Mouse (Mus musculus) embryonic facial prominence, embryonic 12.5 days (tissue): ENCODE data around the gene Bcar1. TPM values are rescaled to one million over a fixed set of nuclear protein-coding genes. Genes with fewer than 3 reads are reported as not detected.
A peak's percentile ranks its signal among the peaks of the same experiment; 100 is the strongest.

Source experiments
- ATAC-seq: fragments of 200-750 bp; cut with Nextera tagmentation; 2 replicates; pipeline ENCODE4 v1.8.0; 2017; ENCODE audit not compliant: insufficient number of reproducible peaks, insufficient read depth, low FRiP score, low TSS enrichment
- H3K27ac ChIP-seq: fragments of 300-500 bp; sonication (generic); 2 replicates; pipeline ENCODE4 v1.5.1; 2016; ENCODE audit warnings: mild to moderate bottlenecking
- H3K27me3 ChIP-seq: fragments of 300-500 bp; sonication (generic); 2 replicates; pipeline ENCODE4 v1.6.1; 2016; ENCODE audit warnings: mild to moderate bottlenecking, moderate library complexity
- H3K36me3 ChIP-seq: fragments of 300-500 bp; sonication (generic); 2 replicates; pipeline ENCODE4 v1.6.1; 2016; ENCODE audit warnings: mild to moderate bottlenecking
- H3K4me1 ChIP-seq: fragments of 300-500 bp; sonication (generic); 2 replicates; pipeline ENCODE4 v1.6.1; 2016
- H3K4me2 ChIP-seq: fragments of 300-500 bp; sonication (generic); replicated peaks from 2 replicates; pipeline ENCODE4 v1.6.1; 2016; ENCODE audit warnings: mild to moderate bottlenecking, moderate library complexity
- H3K4me3 ChIP-seq: fragments of 300-500 bp; sonication (generic); 2 replicates; pipeline ENCODE4 v1.5.1; 2016; ENCODE audit warnings: mild to moderate bottlenecking
- H3K9ac ChIP-seq: fragments of 300-500 bp; sonication (generic); 2 replicates; pipeline ENCODE4 v1.6.1; 2016; ENCODE audit warnings: mild to moderate bottlenecking, moderate library complexity
- H3K9me3 ChIP-seq: fragments of 300-500 bp; sonication (generic); 2 replicates; pipeline ENCODE4 v1.6.1; 2016; ENCODE audit warnings: mild to moderate bottlenecking, moderate library complexity
- WGBS: fragments of 180-500 bp; shearing (Covaris S2); methylation state at CpG from one replicate; pipeline ENCODE4 v1.1.7; 2016; 5-methylcytosine and 5-hydroxymethylcytosine counted together
- polyA plus RNA-seq: library from polyadenylated mRNA; unstranded; fragments of >200 nt; fragmentation: Nextera tagmentation; extraction: Ambion mirVana; gene quantifications from 2 replicates; pipeline ENCODE4 v1.2.1, GENCODE M21; 2016

Gene Bcar1
- polyA plus RNA-seq, 1 experiment from 2014 or later = 40.0 TPM

- Histone ChIP-seq H3K4me1 (peaks cover 38% of the 10 kb centered on the region), H3K4me3 (peak overlapping the region; percentile 15; the same call in 1 of the 2 replicates), H3K9me3 (no peaks in the 10 kb centered on the region), H3K27ac (no peak overlapping the region), H3K36me3 (no peaks in the 10 kb centered on the region), H3K9ac (peak overlapping the region; percentile 43; the same call in 1 of the 2 replicates), H3K27me3 (no peaks in the 10 kb centered on the region), H3K4me2 (peak overlapping the region; percentile 45)
- no peak for ATAC-seq
- WGBS = 4% methylated on average over 23 of the region's 23 CpGs
Measured at GRCm38 (mm10) chr8:111745591-111746418, 2.2 kb upstream of the Bcar1 start.

DNA sequence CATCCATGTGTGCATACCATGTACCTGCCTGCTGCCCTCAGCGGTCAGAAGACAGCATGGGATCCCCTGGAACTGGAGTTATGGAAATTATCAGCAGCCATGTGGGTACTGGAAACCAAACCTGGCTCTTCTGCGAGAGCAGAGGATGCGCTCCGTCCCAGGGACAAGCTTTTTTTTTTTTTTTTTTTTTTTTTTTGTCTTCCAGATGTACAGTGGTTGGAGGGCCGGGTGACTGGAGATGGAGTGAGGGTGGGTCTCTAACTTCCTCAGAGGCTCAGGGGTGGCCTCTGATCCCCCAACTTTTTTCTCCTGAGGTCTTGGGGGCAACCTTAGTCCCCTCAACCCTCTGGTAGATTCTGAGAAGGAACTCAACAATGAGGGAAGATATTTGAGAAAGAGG lies 1.5 kb upstream of the Bcar1 start:
- H3K27ac ChIP-seq = no peak overlapping the region
- no peak for ATAC-seq
- H3K9ac ChIP-seq = no peak overlapping the region
- H3K27me3 ChIP-seq = no peaks in the 10 kb centered on the region
- no peak overlapping the region for H3K4me3 ChIP-seq
- peak overlapping the region; percentile 45; the same call in 1 of the 2 replicates for H3K4me2 ChIP-seq
- WGBS = 55% methylated on average over 5 of the region's 5 CpGs
- H3K36me3 ChIP-seq = no peaks in the 10 kb centered on the region
- no peaks in the 10 kb centered on the region for H3K9me3 ChIP-seq
- peaks cover 45% of the 10 kb centered on the region for H3K4me1 ChIP-seq

DNA sequence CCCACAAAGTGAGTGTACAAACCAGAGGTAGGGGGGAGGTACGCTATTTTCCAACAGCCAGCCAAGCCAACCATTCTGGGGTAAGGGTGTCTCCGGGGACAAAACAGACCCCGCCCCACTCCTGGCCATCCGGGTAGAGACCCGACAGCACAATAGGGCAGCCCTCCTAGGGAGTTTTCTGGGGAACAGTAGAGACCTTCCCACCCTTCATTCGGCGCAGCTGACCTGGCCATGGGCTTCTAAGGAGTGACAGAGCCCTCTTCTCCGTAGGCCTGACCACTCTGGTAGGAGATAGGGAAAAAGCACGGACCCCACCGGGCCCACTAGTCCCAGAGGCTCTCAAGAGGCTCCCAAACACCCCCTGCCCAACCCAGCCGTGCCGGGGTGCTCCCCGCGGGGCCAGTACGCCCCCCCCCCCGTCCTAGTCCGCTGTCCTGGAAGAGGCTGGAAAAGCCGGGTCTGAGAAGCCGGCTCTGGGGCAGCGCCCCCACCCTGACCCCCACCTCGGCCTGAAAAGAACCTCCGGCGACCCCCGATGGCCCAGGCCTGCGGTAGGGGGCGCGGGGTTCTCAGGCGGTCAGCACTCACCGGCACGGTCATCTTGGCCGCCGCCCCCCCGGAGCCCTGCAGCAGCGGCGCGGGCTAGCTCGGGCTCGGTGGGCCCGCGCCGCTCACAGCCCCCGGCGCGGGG lies 363 bp downstream of the Bcar1 start:
- H3K4me3 ChIP-seq = peak overlapping the region; percentile 96
- ATAC-seq = 0 out of 2 replicates have a peak, but pooled peaks have one; percentile 22
- no peaks in the 10 kb centered on the region for H3K9me3 ChIP-seq
- peaks cover 59% of the 10 kb centered on the region for H3K4me1 ChIP-seq
- WGBS = under 1% methylated on average over 44 of the region's 44 CpGs
- peak overlapping the region; percentile 71 for H3K4me2 ChIP-seq
- no peaks in the 10 kb centered on the region for H3K36me3 ChIP-seq
- H3K27ac ChIP-seq = peak overlapping the region; percentile 82
- peak overlapping the region; percentile 95 for H3K9ac ChIP-seq
- H3K27me3 ChIP-seq = no peaks in the 10 kb centered on the region

DNA sequence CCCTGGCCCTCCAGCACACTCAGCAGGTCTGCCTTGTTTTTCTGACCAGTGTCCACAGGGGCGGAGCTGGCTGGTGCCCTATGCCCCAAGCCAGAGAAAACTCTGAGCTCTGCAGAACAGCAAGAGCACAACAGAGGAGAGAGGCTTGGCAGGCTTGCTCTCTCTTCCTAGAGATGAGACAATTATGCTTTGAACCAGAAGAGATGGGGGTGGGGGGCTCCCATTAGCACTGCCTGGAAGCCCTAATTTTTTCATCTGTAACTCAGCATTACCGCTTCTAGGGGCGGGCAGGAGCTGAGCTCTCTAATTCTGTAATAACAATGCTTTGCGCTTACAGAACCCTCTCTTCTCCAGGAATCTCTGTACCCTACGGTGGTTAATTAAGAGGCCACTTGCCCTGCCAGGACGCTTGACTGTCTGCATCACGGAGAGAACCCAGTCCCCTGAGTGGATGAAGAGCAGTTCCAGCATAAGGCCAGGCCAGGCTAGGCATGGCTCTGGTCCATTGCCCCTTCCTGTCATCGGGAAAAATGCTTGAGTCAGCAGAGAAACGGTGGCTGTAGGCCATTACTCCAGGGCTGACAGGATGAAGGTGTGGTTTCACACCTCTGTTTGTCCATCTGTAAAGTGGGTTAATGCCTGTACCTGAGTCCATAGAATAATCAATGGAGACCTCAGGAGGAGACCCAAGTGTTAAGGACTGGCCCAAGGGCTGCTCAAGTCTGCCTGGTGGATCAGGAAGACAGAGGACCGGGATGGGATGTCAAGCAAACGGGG lies 1.2 kb downstream of the Bcar1 start:
- no peak for ATAC-seq

DNA sequence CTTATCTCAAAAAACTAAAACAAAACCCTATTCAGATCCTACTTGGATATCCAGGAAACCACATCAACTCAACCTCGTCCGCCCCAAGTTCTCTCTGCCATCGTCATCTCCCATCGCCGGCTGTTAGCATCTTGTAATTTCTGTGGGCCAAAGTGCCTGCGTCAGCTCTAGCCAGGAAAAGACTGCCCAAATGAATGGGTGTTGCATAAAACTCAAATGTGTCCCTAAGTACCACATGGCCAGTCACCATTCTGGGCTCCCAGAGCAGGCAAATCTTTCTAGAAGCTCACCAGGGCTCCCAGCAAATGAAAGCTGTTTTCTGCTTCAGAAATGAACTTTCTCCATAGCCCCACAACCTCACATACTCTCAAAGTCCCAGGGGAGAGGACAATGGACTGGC lies 2.1 kb downstream of the Bcar1 start:
- H3K27ac ChIP-seq = peak overlapping the region; percentile 82; the same call in 1 of the 2 replicates

More for the DNA sequence above, 1.2 kb downstream of the Bcar1 start:
- Histone ChIP-seq H3K4me2 (peak overlapping the region; percentile 71), H3K4me1 (peaks cover 59% of the 10 kb centered on the region), H3K27ac (peak overlapping the region; percentile 82), H3K9ac (peak overlapping the region; percentile 95), H3K36me3 (no peaks in the 10 kb centered on the region), H3K9me3 (no peaks in the 10 kb centered on the region), H3K27me3 (no peaks in the 10 kb centered on the region), H3K4me3 (peak overlapping the region; percentile 96)
- 16% methylated on average over 11 of the region's 11 CpGs for WGBS

DNA sequence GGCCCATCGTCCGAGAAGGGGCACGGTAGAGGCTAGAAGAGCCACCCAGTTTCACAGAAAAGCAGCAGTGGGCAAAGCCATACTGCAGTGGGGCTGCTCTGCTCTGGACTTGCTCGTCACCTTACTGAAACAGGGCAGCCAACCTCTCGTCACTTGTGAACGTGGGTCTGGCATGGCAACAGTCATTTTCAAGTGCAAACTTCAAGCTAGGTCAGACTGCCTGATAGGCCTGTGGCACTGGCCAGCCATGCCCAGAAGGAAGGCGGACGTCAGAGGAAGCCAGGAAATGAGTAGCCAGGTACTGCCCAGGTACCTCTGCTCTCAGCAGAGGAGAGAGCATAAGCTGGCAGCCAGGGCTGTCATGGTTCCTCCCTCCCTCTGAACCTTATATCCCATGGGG lies 2.6 kb downstream of the Bcar1 start:
- no peaks in the 10 kb centered on the region for H3K9me3 ChIP-seq
- ATAC-seq = no peak
- no peak overlapping the region for H3K4me3 ChIP-seq
- no peaks in the 10 kb centered on the region for H3K27me3 ChIP-seq
- no peak overlapping the region for H3K27ac ChIP-seq
- H3K36me3 ChIP-seq = no peaks in the 10 kb centered on the region
- peaks cover 67% of the 10 kb centered on the region for H3K4me1 ChIP-seq
- no peak overlapping the region for H3K4me2 ChIP-seq
- 82% methylated on average over 8 of the region's 8 CpGs for WGBS
- no peak overlapping the region for H3K9ac ChIP-seq

More for the DNA sequence above, 2.1 kb downstream of the Bcar1 start:
- H3K4me3 ChIP-seq = 0 out of 2 replicates have a peak overlapping the region, but pooled peaks have one; percentile 8
- no peaks in the 10 kb centered on the region for H3K9me3 ChIP-seq
- peaks cover 64% of the 10 kb centered on the region for H3K4me1 ChIP-seq
- H3K36me3 ChIP-seq = no peaks in the 10 kb centered on the region
- H3K4me2 ChIP-seq = peak overlapping the region; percentile 71
- 0 out of 2 replicates have a peak overlapping the region, but pooled peaks have one; percentile 95 for H3K9ac ChIP-seq
- WGBS = 65% methylated on average over 6 of the region's 6 CpGs
- no peaks in the 10 kb centered on the region for H3K27me3 ChIP-seq
- ATAC-seq = no peak

DNA sequence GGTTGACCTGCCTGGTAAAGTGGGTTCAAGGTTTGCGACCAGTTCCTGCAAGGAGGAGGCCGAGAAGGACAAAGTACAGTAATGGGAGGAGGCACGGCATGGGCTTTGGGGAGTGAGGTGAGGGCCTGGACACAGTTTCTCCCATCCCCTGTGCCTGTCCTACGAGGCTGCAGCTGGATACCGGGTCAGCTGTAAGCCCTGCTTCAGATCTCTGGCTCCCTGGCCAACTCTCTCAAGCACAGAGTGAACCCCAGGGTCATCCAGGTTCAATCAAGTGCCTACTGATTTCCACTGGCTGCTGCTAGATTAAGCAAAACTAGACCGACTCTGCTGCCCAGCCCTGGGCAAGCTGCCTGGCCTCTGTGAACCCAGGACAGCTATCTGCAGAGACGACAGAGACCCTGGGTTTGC lies 3.3 kb downstream of the Bcar1 start:
- H3K4me2 ChIP-seq = no peak overlapping the region
- no peak for ATAC-seq
- no peak overlapping the region for H3K27ac ChIP-seq

GRCm38 (mm10) chr8:111739604-111740003 lies 4.0 kb downstream of the Bcar1 start:
- Histone ChIP-seq H3K27me3 (no peaks in the 10 kb centered on the region), H3K9me3 (no peaks in the 10 kb centered on the region), H3K27ac (peak overlapping the region; percentile 26; the same call in 1 of the 2 replicates), H3K4me2 (no peak overlapping the region), H3K4me3 (no peak overlapping the region), H3K4me1 (peaks cover 74% of the 10 kb centered on the region), H3K9ac (0 out of 2 replicates have a peak overlapping the region, but pooled peaks have one; percentile 30), H3K36me3 (no peaks in the 10 kb centered on the region)
- no peak for ATAC-seq
- WGBS = 46% methylated on average over 7 of the region's 7 CpGs

More for the DNA sequence above, 3.3 kb downstream of the Bcar1 start:
- Histone ChIP-seq H3K9ac (0 out of 2 replicates have a peak overlapping the region, but pooled peaks have one; percentile 30), H3K4me3 (no peak overlapping the region), H3K4me1 (peaks cover 67% of the 10 kb centered on the region), H3K27me3 (no peaks in the 10 kb centered on the region), H3K9me3 (no peaks in the 10 kb centered on the region), H3K36me3 (no peaks in the 10 kb centered on the region)
- 75% methylated on average over 7 of the region's 7 CpGs for WGBS

GRCm38 (mm10) chr8:111738867-111739266 lies 4.7 kb downstream of the Bcar1 start:
- no peak overlapping the region for H3K4me3 ChIP-seq
- H3K27me3 ChIP-seq = no peaks in the 10 kb centered on the region
- no peak overlapping the region for H3K4me2 ChIP-seq
- no peaks in the 10 kb centered on the region for H3K9me3 ChIP-seq
- peak overlapping the region; percentile 26; the same call in 1 of the 2 replicates for H3K27ac ChIP-seq
- H3K4me1 ChIP-seq = peaks cover 75% of the 10 kb centered on the region
- 56% methylated on average over 6 of the region's 6 CpGs for WGBS
- H3K36me3 ChIP-seq = no peaks in the 10 kb centered on the region
- ATAC-seq = no peak
- no peak overlapping the region for H3K9ac ChIP-seq

GRCm38 (mm10) chr8:111736321-111736720 lies 7.3 kb downstream of the Bcar1 start:
- no peaks in the 10 kb centered on the region for H3K27me3 ChIP-seq
- H3K4me3 ChIP-seq = no peak overlapping the region
- peaks cover 77% of the 10 kb centered on the region for H3K4me1 ChIP-seq
- no peak overlapping the region for H3K9ac ChIP-seq
- no peak overlapping the region for H3K4me2 ChIP-seq
- 44% methylated on average over 7 of the region's 7 CpGs for WGBS
- H3K36me3 ChIP-seq = no peaks in the 10 kb centered on the region
- H3K9me3 ChIP-seq = no peaks in the 10 kb centered on the region
- peak overlapping the region; percentile 42 for H3K27ac ChIP-seq
- ATAC-seq = no peak

- ATAC-seq = no peak
- Histone ChIP-seq H3K4me1 (peaks cover 77% of the 10 kb centered on the region), H3K36me3 (no peaks in the 10 kb centered on the region), H3K27me3 (no peaks in the 10 kb centered on the region), H3K4me2 (no peak overlapping the region), H3K4me3 (no peak overlapping the region), H3K9ac (no peak overlapping the region), H3K9me3 (no peaks in the 10 kb centered on the region), H3K27ac (peak overlapping the region; percentile 30)
- 59% methylated on average over 4 of the region's 4 CpGs for WGBS
Measured at GRCm38 (mm10) chr8:111735791-111736190, 7.8 kb downstream of the Bcar1 start.
